Mouse (Mus musculus) hindbrain, embryonic 15.5 days (tissue): ENCODE results near the gene Dmd. TPM values are rescaled to one million over a fixed set of nuclear protein-coding genes. Genes with fewer than 3 reads are reported as not detected.

Experiments
- ATAC-seq: fragments of 200-750 bp; cut with Nextera tagmentation; 2 replicates; pipeline ENCODE4 v1.8.0; 2017; ENCODE audit warnings: low read depth, moderate number of reproducible peaks, moderate TSS enrichment; ENCODE audit not compliant: low FRiP score
- H3K27ac ChIP-seq: fragments of 300-500 bp; sonication (generic); replicated peaks from 2 replicates; pipeline ENCODE4 v1.5.1; 2015; ENCODE audit warnings: mild to moderate bottlenecking, inconsistent platforms
- H3K27me3 ChIP-seq: fragments of 300-500 bp; sonication (generic); 2 replicates; pipeline ENCODE4 v1.6.1; 2015; ENCODE audit warnings: control low read depth, inconsistent platforms
- H3K36me3 ChIP-seq: fragments of 300-500 bp; sonication (generic); 2 replicates; pipeline ENCODE4 v1.6.1; 2015; ENCODE audit warnings: control low read depth, inconsistent platforms
- H3K4me1 ChIP-seq: fragments of 300-500 bp; sonication (generic); replicated peaks from 2 replicates; pipeline ENCODE4 v1.6.1; 2015; ENCODE audit warnings: control low read depth, inconsistent platforms
- H3K4me2 ChIP-seq: fragments of 300-500 bp; sonication (generic); 2 replicates; pipeline ENCODE4 v1.6.1; 2015; ENCODE audit warnings: moderate library complexity, mild to moderate bottlenecking, inconsistent platforms
- H3K4me3 ChIP-seq: fragments of 300-500 bp; sonication (generic); 2 replicates; pipeline ENCODE4 v1.5.1; 2015; ENCODE audit warnings: mild to moderate bottlenecking, inconsistent platforms
- H3K9ac ChIP-seq: fragments of 300-500 bp; sonication (generic); 2 replicates; pipeline ENCODE4 v1.6.1; 2015; ENCODE audit warnings: inconsistent platforms
- H3K9me3 ChIP-seq: fragments of 300-500 bp; sonication (generic); 2 replicates; pipeline ENCODE4 v1.6.1; 2016; ENCODE audit warnings: control low read depth, inconsistent platforms
- whole genome bisulfite sequencing: fragments of 180-500 bp; shearing (Covaris S2); methylation state at CpG from one replicate; pipeline ENCODE4 v1.1.7; 2015; 5-methylcytosine and 5-hydroxymethylcytosine counted together
- polyA plus RNA-seq: library from polyadenylated mRNA; unstranded; fragments of >200 nt; fragmentation: Nextera tagmentation; extraction: Ambion mirVana; gene quantifications from 2 replicates; pipeline ENCODE4 v1.2.1, GENCODE M21; 2015

Gene Dmd
- polyA plus RNA-seq, result 26.5 and 28.8 TPM in 2 replicates

- 73% methylated on average over 3 of the region's 3 CpGs for WGBS
These were observed at the start of gene Dmd for GRCm38 (mm10) chrX:82948630-82949029. TSS of gene Dmd (plus strand) at chrX:82948870.

GRCm38 (mm10) chrX:82901515-82901914, 47.2 kb upstream of the Dmd start:
- Histone ChIP-seq H3K9ac (no peak overlapping the region), H3K9me3 (no peaks in the 10 kb centered on the region), H3K4me2 (no peak overlapping the region), H3K4me3 (no peak overlapping the region), H3K27ac (no peak overlapping the region), H3K27me3 (no peaks in the 10 kb centered on the region), H3K4me1 (no peaks in the 10 kb centered on the region), H3K36me3 (no peaks in the 10 kb centered on the region)
- ATAC-seq, result no peak

More at GRCm38 (mm10) chrX:82948630-82949029, at the start of gene Dmd:
- Histone ChIP-seq H3K4me2 (no peak within 1 kb of the TSS), H3K27ac (no peak within 1 kb of the TSS), H3K36me3 (no peaks in the 10 kb centered on the region), H3K9me3 (no peaks in the 10 kb centered on the region), H3K4me1 (no peaks in the 10 kb centered on the region), H3K4me3 (no peak within 1 kb of the TSS), H3K9ac (no peak within 1 kb of the TSS), H3K27me3 (no peaks in the 10 kb centered on the region)
- no peak for ATAC-seq

GRCm38 (mm10) chrX:82987683-82988082, 39.0 kb downstream of the Dmd start:
- Histone ChIP-seq H3K36me3 (no peaks in the 10 kb centered on the region), H3K27ac (no peak overlapping the region), H3K27me3 (no peaks in the 10 kb centered on the region), H3K4me2 (no peak overlapping the region), H3K4me3 (no peak overlapping the region), H3K9me3 (no peaks in the 10 kb centered on the region), H3K4me1 (no peaks in the 10 kb centered on the region), H3K9ac (no peak overlapping the region)
- WGBS, result 93% methylated on average over 1 of the region's 1 CpGs
- ATAC-seq, result no peak

- no peak overlapping the region for H3K9ac ChIP-seq
- H3K9me3 ChIP-seq, result no peaks in the 10 kb centered on the region
- 60% methylated on average over 1 of the region's 1 CpGs for WGBS
- H3K27ac ChIP-seq, result no peak overlapping the region
- H3K4me1 ChIP-seq, result no peaks in the 10 kb centered on the region
- no peak for ATAC-seq
- H3K36me3 ChIP-seq, result no peaks in the 10 kb centered on the region
- no peaks in the 10 kb centered on the region for H3K27me3 ChIP-seq
- no peak overlapping the region for H3K4me2 ChIP-seq
- H3K4me3 ChIP-seq, result no peak overlapping the region
These were observed 101.5 kb downstream of the Dmd start for GRCm38 (mm10) chrX:83050190-83050589.

- H3K9ac ChIP-seq, result no peak overlapping the region
- H3K27ac ChIP-seq, result no peak overlapping the region
- H3K4me2 ChIP-seq, result no peak overlapping the region
- WGBS, result 75% methylated on average over 2 of the region's 2 CpGs
- no peaks in the 10 kb centered on the region for H3K4me1 ChIP-seq
- no peak overlapping the region for H3K4me3 ChIP-seq
- no peak for ATAC-seq
- no peaks in the 10 kb centered on the region for H3K9me3 ChIP-seq
- no peaks in the 10 kb centered on the region for H3K27me3 ChIP-seq
- H3K36me3 ChIP-seq, result no peaks in the 10 kb centered on the region
These were observed 167.7 kb downstream of the Dmd start for GRCm38 (mm10) chrX:83116171-83116876.

- ATAC-seq, result no peak
- Histone ChIP-seq H3K27me3 (no peaks in the 10 kb centered on the region), H3K27ac (no peak overlapping the region), H3K4me1 (no peaks in the 10 kb centered on the region), H3K36me3 (no peaks in the 10 kb centered on the region), H3K9ac (no peak overlapping the region), H3K9me3 (no peaks in the 10 kb centered on the region), H3K4me2 (no peak overlapping the region), H3K4me3 (no peak overlapping the region)
- 70% methylated on average over 2 of the region's 2 CpGs for WGBS
These were observed 168.5 kb downstream of the Dmd start for GRCm38 (mm10) chrX:83117198-83117597.

- ATAC-seq, result no peak
- no peak overlapping the region for H3K9ac ChIP-seq
- H3K36me3 ChIP-seq, result no peaks in the 10 kb centered on the region
- H3K27ac ChIP-seq, result no peak overlapping the region
- no peak overlapping the region for H3K4me2 ChIP-seq
- no peaks in the 10 kb centered on the region for H3K4me1 ChIP-seq
- no peaks in the 10 kb centered on the region for H3K27me3 ChIP-seq
- WGBS, result 75% methylated on average over 2 of the region's 2 CpGs
- H3K4me3 ChIP-seq, result no peak overlapping the region
- no peaks in the 10 kb centered on the region for H3K9me3 ChIP-seq
These were observed 271.9 kb downstream of the Dmd start for GRCm38 (mm10) chrX:83220563-83220962.

- no peak overlapping the region for H3K27ac ChIP-seq
- H3K4me2 ChIP-seq, result no peak overlapping the region
- no peak overlapping the region for H3K9ac ChIP-seq
- H3K4me3 ChIP-seq, result no peak overlapping the region
- WGBS, result 32% methylated on average over 1 of the region's 1 CpGs
- H3K4me1 ChIP-seq, result no peaks in the 10 kb centered on the region
- H3K9me3 ChIP-seq, result no peaks in the 10 kb centered on the region
- H3K27me3 ChIP-seq, result no peaks in the 10 kb centered on the region
- ATAC-seq, result no peak
- no peaks in the 10 kb centered on the region for H3K36me3 ChIP-seq
These were observed 272.4 kb downstream of the Dmd start for GRCm38 (mm10) chrX:83221050-83221449.

- no peaks in the 10 kb centered on the region for H3K9me3 ChIP-seq
- no peaks in the 10 kb centered on the region for H3K27me3 ChIP-seq
- H3K4me3 ChIP-seq, result no peak within 1 kb of the TSS
- no peak for ATAC-seq
- 93% methylated on average over 15 of the region's 15 CpGs for WGBS
- H3K4me1 ChIP-seq, result no peaks in the 10 kb centered on the region
- no peak within 1 kb of the TSS for H3K4me2 ChIP-seq
- H3K9ac ChIP-seq, result no peak within 1 kb of the TSS
- no peak within 1 kb of the TSS for H3K27ac ChIP-seq
- H3K36me3 ChIP-seq, result no peaks in the 10 kb centered on the region
These were observed 538.9 kb downstream of the Dmd start, which contains the start of gene Tsga8 for GRCm38 (mm10) chrX:83487598-83487997. TSS of gene Tsga8 (minus strand) at chrX:83487924.

GRCm38 (mm10) chrX:83674998-83675397, 726.3 kb downstream of the Dmd start:
- no peaks in the 10 kb centered on the region for H3K27me3 ChIP-seq
- no peak for ATAC-seq
- no peak overlapping the region for H3K4me2 ChIP-seq
- no peak overlapping the region for H3K27ac ChIP-seq
- H3K36me3 ChIP-seq, result no peaks in the 10 kb centered on the region
- H3K4me1 ChIP-seq, result no peaks in the 10 kb centered on the region
- H3K9me3 ChIP-seq, result no peaks in the 10 kb centered on the region
- H3K4me3 ChIP-seq, result no peak overlapping the region
- 75% methylated on average over 1 of the region's 1 CpGs for WGBS
- no peak overlapping the region for H3K9ac ChIP-seq

- ATAC-seq, result no peak
- Histone ChIP-seq H3K9ac (no peak overlapping the region), H3K4me2 (no peak overlapping the region)
These were observed 737.9 kb downstream of the Dmd start for GRCm38 (mm10) chrX:83686547-83686946.

GRCm38 (mm10) chrX:83740533-83740932, 791.9 kb downstream of the Dmd start:
- WGBS, result 13% methylated on average over 1 of the region's 1 CpGs

More at GRCm38 (mm10) chrX:83686547-83686946, 737.9 kb downstream of the Dmd start:
- H3K9me3 ChIP-seq, result no peaks in the 10 kb centered on the region
- no peak overlapping the region for H3K27ac ChIP-seq
- no peaks in the 10 kb centered on the region for H3K27me3 ChIP-seq
- no peaks in the 10 kb centered on the region for H3K36me3 ChIP-seq
- no peaks in the 10 kb centered on the region for H3K4me1 ChIP-seq
- H3K4me3 ChIP-seq, result no peak overlapping the region

More at GRCm38 (mm10) chrX:83740533-83740932, 791.9 kb downstream of the Dmd start:
- Histone ChIP-seq H3K27me3 (no peaks in the 10 kb centered on the region), H3K36me3 (no peaks in the 10 kb centered on the region), H3K4me3 (no peak overlapping the region), H3K9me3 (no peaks in the 10 kb centered on the region), H3K9ac (no peak overlapping the region), H3K4me2 (no peak overlapping the region), H3K27ac (no peak overlapping the region), H3K4me1 (no peaks in the 10 kb centered on the region)
- no peak for ATAC-seq
